Mouse (Mus musculus): ENCODE results near the gene Dpp9. TPM values are rescaled to one million over a fixed set of nuclear protein-coding genes. Genes with fewer than 3 reads are reported as not detected.
A peak's percentile ranks its signal among the peaks of the same experiment; 100 is the strongest.

Gene Dpp9
- polyA plus RNA-seq, 1 experiment = 54.7 TPM

DNA sequence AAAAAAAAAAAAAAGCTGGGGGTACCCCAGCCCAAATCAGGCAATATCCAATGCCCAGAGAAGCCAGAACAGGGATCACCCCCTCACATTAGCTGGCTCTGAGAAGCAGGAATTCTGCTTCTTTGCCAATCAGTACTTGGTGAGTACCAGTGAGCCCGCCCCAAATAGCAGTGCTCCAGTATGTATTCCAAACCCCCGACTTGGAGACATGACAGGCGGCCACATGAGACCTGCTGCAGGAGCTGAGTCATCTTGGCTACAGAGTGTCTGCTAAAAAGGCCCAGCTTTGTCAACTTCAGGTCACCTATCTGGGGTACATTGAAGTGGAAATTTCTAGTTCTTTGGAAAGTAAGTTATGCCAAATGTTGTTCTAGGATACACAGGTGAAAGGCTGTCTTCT lies 7.9 kb upstream of the Dpp9 start:
- no peak for DNase-seq
- Histone ChIP-seq H3K4me1 (ENCODE audit: control insufficient read depth, insufficient read depth, low read length) (no peaks in the 10 kb centered on the region), H3K27me3 (ENCODE audit: control insufficient read depth, insufficient read depth, low read length) (no peaks in the 10 kb centered on the region), H3K4me3 (replicated peaks; ENCODE audit: insufficient read depth, low read depth, low read length) (no peak overlapping the region), H3K27ac (ENCODE audit: insufficient read depth, low read length) (no peak overlapping the region)
- WGBS = 49% methylated on average over 3 of the region's 3 CpGs
- TF ChIP-seq POLR2A (IDR thresholded peaks at IDR 0.05; ENCODE audit: borderline replicate concordance, insufficient read depth, low read length) = no peak
- no peak for TF ChIP-seq CTCF (IDR thresholded peaks at IDR 0.05; ENCODE audit: borderline replicate concordance, insufficient read depth, low read depth, low read length)

DNA sequence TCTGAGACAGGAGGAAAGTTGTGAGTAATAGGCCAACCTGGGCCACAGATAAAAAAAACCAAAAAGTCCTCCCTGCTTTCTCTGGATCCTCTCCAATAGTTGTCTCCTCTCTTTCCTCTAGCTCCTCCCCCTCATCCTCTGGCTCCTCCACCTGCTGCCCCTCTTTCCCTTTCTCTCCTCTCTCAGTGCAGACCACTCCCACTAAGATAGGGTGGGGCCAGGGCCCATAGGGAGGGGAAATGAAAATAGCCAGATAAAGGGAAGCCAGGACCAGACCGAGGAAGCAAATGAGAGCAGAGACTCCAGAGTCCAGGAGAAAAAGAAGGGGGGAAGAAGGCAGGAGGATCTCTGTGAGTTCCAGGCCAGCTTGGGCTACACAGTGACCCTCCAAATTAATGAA lies 6.2 kb upstream of the Dpp9 start:
- Histone ChIP-seq H3K4me1 (ENCODE audit: control insufficient read depth, insufficient read depth, low read length) (no peaks in the 10 kb centered on the region), H3K27ac (ENCODE audit: insufficient read depth, low read length) (no peak overlapping the region), H3K4me3 (replicated peaks; ENCODE audit: insufficient read depth, low read depth, low read length) (no peak overlapping the region), H3K27me3 (ENCODE audit: control insufficient read depth, insufficient read depth, low read length) (no peaks in the 10 kb centered on the region)
- no peak for TF ChIP-seq CTCF (IDR thresholded peaks at IDR 0.05; ENCODE audit: borderline replicate concordance, insufficient read depth, low read depth, low read length)
- no peak for TF ChIP-seq POLR2A (IDR thresholded peaks at IDR 0.05; ENCODE audit: borderline replicate concordance, insufficient read depth, low read length)
- DNase-seq = no peak
- WGBS = 29% methylated on average over 1 of the region's 1 CpGs

DNA sequence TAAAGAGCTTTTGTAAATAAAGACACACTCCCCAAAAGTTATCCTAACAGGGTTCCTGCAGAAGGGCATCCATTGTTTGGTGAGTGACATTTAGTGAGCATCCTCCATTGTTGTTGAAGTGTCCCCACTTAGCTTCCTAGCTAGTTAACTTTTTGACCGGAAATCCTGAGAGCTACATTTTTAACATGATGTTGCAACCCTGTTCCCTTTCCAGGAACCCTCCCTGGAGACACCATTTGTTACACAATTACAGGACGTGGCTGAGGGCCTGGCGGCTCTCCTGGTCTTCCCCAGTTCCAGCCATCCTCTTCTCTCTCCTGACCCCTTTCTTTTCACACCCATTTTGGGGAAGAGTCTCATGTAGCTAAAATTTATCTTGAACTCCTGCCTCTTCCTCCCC lies 1.1 kb upstream of the Dpp9 start:
- no peaks in the 10 kb centered on the region for H3K27me3 ChIP-seq (ENCODE audit: control insufficient read depth, insufficient read depth, low read length)
- TF ChIP-seq POLR2A (IDR thresholded peaks at IDR 0.05; ENCODE audit: borderline replicate concordance, insufficient read depth, low read length) = no peak
- TF ChIP-seq CTCF (IDR thresholded peaks at IDR 0.05; ENCODE audit: borderline replicate concordance, insufficient read depth, low read depth, low read length) = no peak
- no peak overlapping the region for H3K27ac ChIP-seq (ENCODE audit: insufficient read depth, low read length)
- no peak for DNase-seq
- peaks cover 14% of the 10 kb centered on the region for H3K4me1 ChIP-seq (ENCODE audit: control insufficient read depth, insufficient read depth, low read length)
- H3K4me3 ChIP-seq (replicated peaks; ENCODE audit: insufficient read depth, low read depth, low read length) = no peak overlapping the region
- WGBS = 44% methylated on average over 3 of the region's 3 CpGs

DNA sequence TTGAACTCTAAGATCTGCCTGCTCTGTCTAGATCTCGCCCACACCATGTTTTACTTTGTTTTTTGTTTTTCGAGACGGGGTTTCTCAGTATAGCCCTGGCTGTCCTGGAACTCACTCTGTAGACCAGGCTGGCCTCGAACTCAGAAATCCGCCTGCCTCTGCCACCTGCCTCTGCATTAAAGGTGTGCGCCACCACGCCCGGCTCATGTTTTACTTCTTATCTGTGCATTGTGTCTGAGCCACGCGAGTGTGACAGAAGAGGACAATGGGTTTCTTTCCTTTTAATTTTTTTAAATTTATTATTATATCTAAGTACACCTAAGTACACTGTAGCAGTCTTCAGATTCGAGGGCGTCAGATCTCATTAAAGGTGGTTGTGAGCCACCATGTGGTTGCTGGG lies 546 bp upstream of the Dpp9 start:
- no peaks in the 10 kb centered on the region for H3K27me3 ChIP-seq (ENCODE audit: control insufficient read depth, insufficient read depth, low read length)
- TF ChIP-seq CTCF (IDR thresholded peaks at IDR 0.05; ENCODE audit: borderline replicate concordance, insufficient read depth, low read depth, low read length) = no peak
- no peak for TF ChIP-seq POLR2A (IDR thresholded peaks at IDR 0.05; ENCODE audit: borderline replicate concordance, insufficient read depth, low read length)
- peak overlapping the region; percentile 61 for H3K4me3 ChIP-seq (replicated peaks; ENCODE audit: insufficient read depth, low read depth, low read length)
- H3K27ac ChIP-seq (ENCODE audit: insufficient read depth, low read length) = peak overlapping the region; percentile 27; the same call in 1 of the 2 replicates
- peaks cover 14% of the 10 kb centered on the region for H3K4me1 ChIP-seq (ENCODE audit: control insufficient read depth, insufficient read depth, low read length)
- DNase-seq = no peak
- 41% methylated on average over 12 of the region's 12 CpGs for WGBS

DNA sequence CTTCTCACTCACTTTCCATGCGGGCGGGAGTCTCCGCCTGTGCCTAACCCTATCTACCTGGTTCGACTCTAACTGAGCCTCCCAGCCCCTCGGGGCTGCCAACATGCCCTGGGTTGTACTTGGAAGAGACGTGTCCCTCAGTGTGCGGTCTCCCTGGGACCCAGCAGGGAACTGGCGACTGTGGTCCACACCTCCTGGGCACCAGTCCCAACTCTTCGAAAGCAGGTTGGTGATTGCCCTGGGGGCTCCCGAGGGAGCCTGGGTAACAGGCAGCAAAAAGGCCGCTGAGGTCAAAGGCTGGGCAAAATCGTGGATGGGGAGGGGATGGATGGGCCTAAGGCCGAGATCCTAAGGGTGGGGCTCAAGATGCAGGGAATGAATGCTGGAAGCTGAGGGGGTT lies 1.0 kb downstream of the Dpp9 start:
- no peak overlapping the region for H3K27ac ChIP-seq (ENCODE audit: insufficient read depth, low read length)
- peaks cover 17% of the 10 kb centered on the region for H3K4me1 ChIP-seq (ENCODE audit: control insufficient read depth, insufficient read depth, low read length)
- H3K27me3 ChIP-seq (ENCODE audit: control insufficient read depth, insufficient read depth, low read length) = no peaks in the 10 kb centered on the region
- no peak for TF ChIP-seq CTCF (IDR thresholded peaks at IDR 0.05; ENCODE audit: borderline replicate concordance, insufficient read depth, low read depth, low read length)
- TF ChIP-seq POLR2A (IDR thresholded peaks at IDR 0.05; ENCODE audit: borderline replicate concordance, insufficient read depth, low read length) = no peak
- peak overlapping the region; percentile 61 for H3K4me3 ChIP-seq (replicated peaks; ENCODE audit: insufficient read depth, low read depth, low read length)
- 31% methylated on average over 13 of the region's 13 CpGs for WGBS
- DNase-seq = peak in 1 of 2 experiments; percentile 37

DNA sequence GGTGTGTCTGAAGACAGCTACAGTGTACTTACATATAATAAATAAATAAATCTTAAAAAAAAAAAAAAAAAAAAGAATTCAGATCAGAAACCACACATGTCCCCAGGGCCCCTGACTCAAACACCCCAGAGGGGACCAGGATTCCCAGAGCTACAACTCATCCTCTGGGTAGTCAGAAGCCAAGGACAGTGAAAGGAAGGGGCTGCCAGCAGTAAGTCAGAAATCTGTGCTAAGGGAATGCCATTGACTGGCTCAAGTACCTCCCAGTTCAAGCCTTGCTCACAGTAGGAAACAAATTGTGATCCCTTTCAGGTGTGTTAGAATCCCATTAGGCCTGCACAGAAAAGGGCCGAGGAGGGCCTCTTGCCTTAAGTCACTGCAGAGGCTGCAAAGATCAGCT lies 4.5 kb downstream of the Dpp9 start:
- 87% methylated on average over 1 of the region's 1 CpGs for WGBS
- peaks cover 17% of the 10 kb centered on the region for H3K4me1 ChIP-seq (ENCODE audit: control insufficient read depth, insufficient read depth, low read length)
- no peak for DNase-seq
- no peak overlapping the region for H3K27ac ChIP-seq (ENCODE audit: insufficient read depth, low read length)
- no peak overlapping the region for H3K4me3 ChIP-seq (replicated peaks; ENCODE audit: insufficient read depth, low read depth, low read length)
- TF ChIP-seq POLR2A (IDR thresholded peaks at IDR 0.05; ENCODE audit: borderline replicate concordance, insufficient read depth, low read length) (no peak), CTCF (IDR thresholded peaks at IDR 0.05; ENCODE audit: borderline replicate concordance, insufficient read depth, low read depth, low read length) (no peak)
- no peaks in the 10 kb centered on the region for H3K27me3 ChIP-seq (ENCODE audit: control insufficient read depth, insufficient read depth, low read length)

DNA sequence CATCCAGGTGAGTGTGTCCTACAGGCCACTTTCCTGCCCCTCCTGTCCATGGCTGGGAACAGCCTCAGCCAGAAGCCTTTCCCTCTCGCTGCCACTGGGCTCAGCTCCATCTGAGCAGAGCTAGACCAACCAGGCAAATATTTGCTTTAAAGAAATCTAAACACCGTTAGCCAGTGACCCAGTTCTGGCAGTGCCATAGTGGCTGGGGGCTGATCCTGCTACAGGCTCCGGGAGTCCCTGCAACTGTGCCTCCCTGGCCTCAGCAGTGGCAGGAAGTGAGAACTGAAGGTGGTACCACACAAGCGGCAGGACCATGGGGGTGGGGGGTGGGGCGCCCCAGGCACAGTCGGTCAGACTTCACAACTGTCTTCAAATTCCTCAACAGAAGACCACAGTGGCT lies 6.0 kb downstream of the Dpp9 start:
- no peak for DNase-seq
- 63% methylated on average over 6 of the region's 6 CpGs for WGBS
- Histone ChIP-seq H3K27ac (ENCODE audit: insufficient read depth, low read length) (no peak overlapping the region), H3K27me3 (ENCODE audit: control insufficient read depth, insufficient read depth, low read length) (no peaks in the 10 kb centered on the region), H3K4me3 (replicated peaks; ENCODE audit: insufficient read depth, low read depth, low read length) (no peak overlapping the region), H3K4me1 (ENCODE audit: control insufficient read depth, insufficient read depth, low read length) (peaks cover 14% of the 10 kb centered on the region)
- TF ChIP-seq CTCF (IDR thresholded peaks at IDR 0.05; ENCODE audit: borderline replicate concordance, insufficient read depth, low read depth, low read length) (no peak), POLR2A (IDR thresholded peaks at IDR 0.05; ENCODE audit: borderline replicate concordance, insufficient read depth, low read length) (no peak)

- WGBS = 62% methylated on average over 2 of the region's 2 CpGs
- Histone ChIP-seq H3K4me1 (ENCODE audit: control insufficient read depth, insufficient read depth, low read length) (peaks cover 3% of the 10 kb centered on the region; the same call in 1 of the 2 replicates), H3K27me3 (ENCODE audit: control insufficient read depth, insufficient read depth, low read length) (no peaks in the 10 kb centered on the region), H3K4me3 (replicated peaks; ENCODE audit: insufficient read depth, low read depth, low read length) (no peak overlapping the region), H3K27ac (ENCODE audit: insufficient read depth, low read length) (no peak overlapping the region)
- no peak for DNase-seq
- TF ChIP-seq POLR2A (IDR thresholded peaks at IDR 0.05; ENCODE audit: borderline replicate concordance, insufficient read depth, low read length) (no peak), CTCF (IDR thresholded peaks at IDR 0.05; ENCODE audit: borderline replicate concordance, insufficient read depth, low read depth, low read length) (no peak)
These were observed 7.6 kb downstream of the Dpp9 start for GRCm38 (mm10) chr17:56211090-56211489.
